Mouse (Mus musculus): Measurements from ENCODE around the gene Bysl. TPM values are rescaled to one million over a fixed set of nuclear protein-coding genes. Genes with fewer than 3 reads are reported as not detected.
"Not testable (repeated sequence)": the region's sequence is repeated elsewhere in the genome, so short reads cannot be mapped to it uniquely, and the experiment has no call there.

Bysl gene
- polyA plus RNA-seq, 1 experiment from 2014 or later, result 25.1 TPM

GRCm38 (mm10) chr17:47624572-47624971 is 13.3 kb upstream of the Bysl start:
- peaks cover 47% of the 10 kb centered on the region for H3K36me3 ChIP-seq (ENCODE audit: control insufficient read depth, insufficient read depth, low read length)
- not testable (repeated sequence) for H3K27ac ChIP-seq (ENCODE audit: low read depth, low read length); H3K27me3 ChIP-seq (replicated peaks; ENCODE audit: control insufficient read depth, insufficient read depth, low read length); H3K4me2 ChIP-seq (ENCODE audit: low read length); H3K4me1 ChIP-seq (ENCODE audit: control insufficient read depth, insufficient read depth, low read length); H3K9ac ChIP-seq (ENCODE audit: low read length); H3K9me3 ChIP-seq (replicated peaks; ENCODE audit: control insufficient read depth, low read length); DNase-seq (ENCODE audit: low spot score); ATAC-seq; H3K4me3 ChIP-seq (ENCODE audit: low read depth, low read length)
- 100% methylated on average over 5 of the region's 5 CpGs for WGBS

GRCm38 (mm10) chr17:47622912-47623554 is 11.7 kb upstream of the Bysl start:
- 95% methylated on average over 14 of the region's 14 CpGs for WGBS
- Histone ChIP-seq H3K36me3 (ENCODE audit: control insufficient read depth, insufficient read depth, low read length) (peaks cover 58% of the 10 kb centered on the region), H3K27ac (ENCODE audit: low read depth, low read length) (no peak overlapping the region), H3K9me3 (replicated peaks; ENCODE audit: control insufficient read depth, low read length) (no peaks in the 10 kb centered on the region), H3K4me3 (ENCODE audit: low read depth, low read length) (no peak overlapping the region), H3K4me1 (ENCODE audit: control insufficient read depth, insufficient read depth, low read length) (no peaks in the 10 kb centered on the region), H3K9ac (ENCODE audit: low read length) (no peak overlapping the region), H3K4me2 (ENCODE audit: low read length) (no peak overlapping the region), H3K27me3 (replicated peaks; ENCODE audit: control insufficient read depth, insufficient read depth, low read length) (no peaks in the 10 kb centered on the region)
- DNase-seq (ENCODE audit: low spot score) (no peak), ATAC-seq (no peak)

- 93% methylated on average over 13 of the region's 13 CpGs for WGBS
- H3K4me2 ChIP-seq (ENCODE audit: low read length), result no peak overlapping the region
- H3K9me3 ChIP-seq (replicated peaks; ENCODE audit: control insufficient read depth, low read length), result no peaks in the 10 kb centered on the region
- ATAC-seq (no peak), DNase-seq (ENCODE audit: low spot score) (no peak)
- no peak overlapping the region for H3K9ac ChIP-seq (ENCODE audit: low read length)
- no peaks in the 10 kb centered on the region for H3K4me1 ChIP-seq (ENCODE audit: control insufficient read depth, insufficient read depth, low read length)
- H3K36me3 ChIP-seq (ENCODE audit: control insufficient read depth, insufficient read depth, low read length), result peaks cover 62% of the 10 kb centered on the region
- no peaks in the 10 kb centered on the region for H3K27me3 ChIP-seq (replicated peaks; ENCODE audit: control insufficient read depth, insufficient read depth, low read length)
- no peak overlapping the region for H3K27ac ChIP-seq (ENCODE audit: low read depth, low read length)
- no peak overlapping the region for H3K4me3 ChIP-seq (ENCODE audit: low read depth, low read length)
These were observed 7.4 kb upstream of the Bysl start for GRCm38 (mm10) chr17:47618556-47619311.

- ATAC-seq (no peak), DNase-seq (ENCODE audit: low spot score) (no peak)
- no peaks in the 10 kb centered on the region for H3K27me3 ChIP-seq (replicated peaks; ENCODE audit: control insufficient read depth, insufficient read depth, low read length)
- no peak overlapping the region for H3K9ac ChIP-seq (ENCODE audit: low read length)
- H3K4me1 ChIP-seq (ENCODE audit: control insufficient read depth, insufficient read depth, low read length), result no peaks in the 10 kb centered on the region; the same call in 1 of the 2 replicates
- H3K9me3 ChIP-seq (replicated peaks; ENCODE audit: control insufficient read depth, low read length), result no peaks in the 10 kb centered on the region
- H3K27ac ChIP-seq (ENCODE audit: low read depth, low read length), result no peak overlapping the region
- WGBS, result 91% methylated on average over 9 of the region's 9 CpGs
- peaks cover 56% of the 10 kb centered on the region for H3K36me3 ChIP-seq (ENCODE audit: control insufficient read depth, insufficient read depth, low read length)
- no peak overlapping the region for H3K4me3 ChIP-seq (ENCODE audit: low read depth, low read length)
- no peak overlapping the region for H3K4me2 ChIP-seq (ENCODE audit: low read length)
These were observed 6.5 kb upstream of the Bysl start for GRCm38 (mm10) chr17:47617605-47618307.

GRCm38 (mm10) chr17:47616652-47617051 is 5.4 kb upstream of the Bysl start:
- no peak overlapping the region for H3K4me3 ChIP-seq (ENCODE audit: low read depth, low read length)
- no peaks in the 10 kb centered on the region for H3K9me3 ChIP-seq (replicated peaks; ENCODE audit: control insufficient read depth, low read length)
- no peak for ATAC-seq
- H3K36me3 ChIP-seq (ENCODE audit: control insufficient read depth, insufficient read depth, low read length), result peaks cover 46% of the 10 kb centered on the region
- peaks cover 9% of the 10 kb centered on the region for H3K4me1 ChIP-seq (ENCODE audit: control insufficient read depth, insufficient read depth, low read length)
- 93% methylated on average over 4 of the region's 4 CpGs for WGBS
- H3K27me3 ChIP-seq (replicated peaks; ENCODE audit: control insufficient read depth, insufficient read depth, low read length), result no peaks in the 10 kb centered on the region
- no peak overlapping the region for H3K9ac ChIP-seq (ENCODE audit: low read length)
- no peak for DNase-seq (ENCODE audit: low spot score)
- no peak overlapping the region for H3K4me2 ChIP-seq (ENCODE audit: low read length)
- H3K27ac ChIP-seq (ENCODE audit: low read depth, low read length), result no peak overlapping the region

GRCm38 (mm10) chr17:47616119-47616518 is 4.8 kb upstream of the Bysl start:
- H3K27ac ChIP-seq (ENCODE audit: low read depth, low read length), result no peak overlapping the region

GRCm38 (mm10) chr17:47614018-47614417 is 2.7 kb upstream of the Bysl start:
- Histone ChIP-seq H3K9ac (ENCODE audit: low read length) (no peak overlapping the region), H3K4me1 (ENCODE audit: control insufficient read depth, insufficient read depth, low read length) (peaks cover 12% of the 10 kb centered on the region), H3K36me3 (ENCODE audit: control insufficient read depth, insufficient read depth, low read length) (peaks cover 36% of the 10 kb centered on the region), H3K4me2 (ENCODE audit: low read length) (no peak overlapping the region), H3K4me3 (ENCODE audit: low read depth, low read length) (no peak overlapping the region), H3K27me3 (replicated peaks; ENCODE audit: control insufficient read depth, insufficient read depth, low read length) (no peaks in the 10 kb centered on the region), H3K27ac (ENCODE audit: low read depth, low read length) (no peak overlapping the region), H3K9me3 (replicated peaks; ENCODE audit: control insufficient read depth, low read length) (no peaks in the 10 kb centered on the region)
- ATAC-seq (no peak), DNase-seq (ENCODE audit: low spot score) (no peak)
- WGBS, result 96% methylated on average over 1 of the region's 1 CpGs

More at GRCm38 (mm10) chr17:47616119-47616518, 4.8 kb upstream of the Bysl start:
- Histone ChIP-seq H3K4me1 (ENCODE audit: control insufficient read depth, insufficient read depth, low read length) (peaks cover 9% of the 10 kb centered on the region), H3K9me3 (replicated peaks; ENCODE audit: control insufficient read depth, low read length) (no peaks in the 10 kb centered on the region), H3K9ac (ENCODE audit: low read length) (no peak overlapping the region), H3K36me3 (ENCODE audit: control insufficient read depth, insufficient read depth, low read length) (peaks cover 45% of the 10 kb centered on the region), H3K4me3 (ENCODE audit: low read depth, low read length) (no peak overlapping the region), H3K4me2 (ENCODE audit: low read length) (no peak overlapping the region), H3K27me3 (replicated peaks; ENCODE audit: control insufficient read depth, insufficient read depth, low read length) (no peaks in the 10 kb centered on the region)
- ATAC-seq, result no peak
- 95% methylated on average over 8 of the region's 8 CpGs for WGBS
- DNase-seq (ENCODE audit: low spot score), result no peak

- no peak for ATAC-seq
- WGBS, result under 1% methylated on average over 13 of the region's 13 CpGs
- DNase-seq (ENCODE audit: low spot score), result no peak
- H3K36me3 ChIP-seq (ENCODE audit: control insufficient read depth, insufficient read depth, low read length), result peaks cover 38% of the 10 kb centered on the region
- H3K27ac ChIP-seq (ENCODE audit: low read depth, low read length), result no peak overlapping the region
- peak overlapping the region; percentile 73 for H3K9ac ChIP-seq (ENCODE audit: low read length)
- H3K27me3 ChIP-seq (replicated peaks; ENCODE audit: control insufficient read depth, insufficient read depth, low read length), result no peaks in the 10 kb centered on the region
- H3K4me1 ChIP-seq (ENCODE audit: control insufficient read depth, insufficient read depth, low read length), result peaks cover 12% of the 10 kb centered on the region
- peak overlapping the region; percentile 80 for H3K4me2 ChIP-seq (ENCODE audit: low read length)
- peak overlapping the region; percentile 62 for H3K4me3 ChIP-seq (ENCODE audit: low read depth, low read length)
- no peaks in the 10 kb centered on the region for H3K9me3 ChIP-seq (replicated peaks; ENCODE audit: control insufficient read depth, low read length)
These were observed 330 bp upstream of the Bysl start for GRCm38 (mm10) chr17:47611661-47611982.

- H3K27me3 ChIP-seq (replicated peaks; ENCODE audit: control insufficient read depth, insufficient read depth, low read length), result no peaks in the 10 kb centered on the region
- H3K36me3 ChIP-seq (ENCODE audit: control insufficient read depth, insufficient read depth, low read length), result peaks cover 43% of the 10 kb centered on the region
- 96% methylated on average over 4 of the region's 4 CpGs for WGBS
These were observed 2.1 kb downstream of the Bysl start for GRCm38 (mm10) chr17:47609182-47609581.

More at GRCm38 (mm10) chr17:47609182-47609581, 2.1 kb downstream of the Bysl start:
- H3K4me2 ChIP-seq (ENCODE audit: low read length), result no peak overlapping the region
- DNase-seq (ENCODE audit: low spot score) (no peak), ATAC-seq (no peak)
- no peak overlapping the region for H3K4me3 ChIP-seq (ENCODE audit: low read depth, low read length)
- no peaks in the 10 kb centered on the region for H3K9me3 ChIP-seq (replicated peaks; ENCODE audit: control insufficient read depth, low read length)
- H3K27ac ChIP-seq (ENCODE audit: low read depth, low read length), result no peak overlapping the region
- H3K4me1 ChIP-seq (ENCODE audit: control insufficient read depth, insufficient read depth, low read length), result peaks cover 12% of the 10 kb centered on the region
- H3K9ac ChIP-seq (ENCODE audit: low read length), result no peak overlapping the region
